Mouse (Mus musculus): ENCODE data around the gene Srpx2.

Srpx2 gene

GRCm38 (mm10) chrX:133908261-133908660 lies at the start of gene Srpx2:
TSS of gene Srpx2 (plus strand) at chrX:133908426.
- DNase-seq (ENCODE audit: low spot score in 2 of 2), result no peak

GRCm38 (mm10) chrX:133869743-133870142 lies 38.5 kb upstream of the Srpx2 start:
- DNase-seq (ENCODE audit: low spot score in 2 of 2), result no peak

GRCm38 (mm10) chrX:133887308-133887707 lies 20.9 kb upstream of the Srpx2 start:
- no peak for DNase-seq (ENCODE audit: low spot score in 2 of 2)

- DNase-seq (ENCODE audit: low spot score in 2 of 2), result peak in 1 of 2 experiments; percentile 26
Measured at GRCm38 (mm10) chrX:133888111-133888510, 20.1 kb upstream of the Srpx2 start.

GRCm38 (mm10) chrX:133898014-133898542 lies 10.1 kb upstream of the Srpx2 start, which contains the start of gene Tspan6:
TSS of gene Tspan6 (minus strand) at chrX:133898429.
- peak; percentile 31 to 75 for DNase-seq (ENCODE audit: low spot score in 2 of 2)

- DNase-seq (ENCODE audit: low spot score in 2 of 2), result no peak
Measured at GRCm38 (mm10) chrX:133911397-133912103, 3.3 kb downstream of the Srpx2 start.

GRCm38 (mm10) chrX:133913006-133913405 lies 4.8 kb downstream of the Srpx2 start:
- no peak for DNase-seq (ENCODE audit: low spot score in 2 of 2)

- DNase-seq (ENCODE audit: low spot score in 2 of 2), result no peak
Measured at GRCm38 (mm10) chrX:133914219-133914618, 6.0 kb downstream of the Srpx2 start.

- DNase-seq (ENCODE audit: low spot score in 2 of 2), result no peak
Measured at GRCm38 (mm10) chrX:133921187-133921586, 13.0 kb downstream of the Srpx2 start.

GRCm38 (mm10) chrX:133926760-133927159 lies 18.5 kb downstream of the Srpx2 start:
- DNase-seq (ENCODE audit: low spot score in 2 of 2), result no peak

GRCm38 (mm10) chrX:133931302-133932013 lies 23.2 kb downstream of the Srpx2 start:
- DNase-seq (ENCODE audit: low spot score in 2 of 2), result peak; percentile 2 to 59

GRCm38 (mm10) chrX:133936605-133937225 lies 28.5 kb downstream of the Srpx2 start:
- DNase-seq (ENCODE audit: low spot score in 2 of 2), result no peak

GRCm38 (mm10) chrX:133939561-133939960 lies 31.3 kb downstream of the Srpx2 start:
- no peak for DNase-seq (ENCODE audit: low spot score in 2 of 2)

GRCm38 (mm10) chrX:133947427-133947826 lies 39.2 kb downstream of the Srpx2 start:
- peak; percentile 4 to 42 for DNase-seq (ENCODE audit: low spot score in 2 of 2)

GRCm38 (mm10) chrX:133954661-133955060 lies 46.4 kb downstream of the Srpx2 start:
- DNase-seq (ENCODE audit: low spot score in 2 of 2), result no peak

- no peak for DNase-seq (ENCODE audit: low spot score in 2 of 2)
Measured at GRCm38 (mm10) chrX:133960617-133961016, 52.4 kb downstream of the Srpx2 start.

GRCm38 (mm10) chrX:133964615-133965014 lies 56.4 kb downstream of the Srpx2 start:
- no peak for DNase-seq (ENCODE audit: low spot score in 2 of 2)

- no peak for DNase-seq (ENCODE audit: low spot score in 2 of 2)
Measured at GRCm38 (mm10) chrX:133981231-133982002, 73.2 kb downstream of the Srpx2 start, which contains the start of gene Sytl4. TSS of gene Sytl4 (minus strand) at chrX:133981812.
